Mouse (Mus musculus): ENCODE data around the gene Sntb2.
"Not testable (repeated sequence)": the region's sequence is repeated elsewhere in the genome, so short reads cannot be mapped to it uniquely, and the experiment has no call there.

Gene Sntb2

DNA sequence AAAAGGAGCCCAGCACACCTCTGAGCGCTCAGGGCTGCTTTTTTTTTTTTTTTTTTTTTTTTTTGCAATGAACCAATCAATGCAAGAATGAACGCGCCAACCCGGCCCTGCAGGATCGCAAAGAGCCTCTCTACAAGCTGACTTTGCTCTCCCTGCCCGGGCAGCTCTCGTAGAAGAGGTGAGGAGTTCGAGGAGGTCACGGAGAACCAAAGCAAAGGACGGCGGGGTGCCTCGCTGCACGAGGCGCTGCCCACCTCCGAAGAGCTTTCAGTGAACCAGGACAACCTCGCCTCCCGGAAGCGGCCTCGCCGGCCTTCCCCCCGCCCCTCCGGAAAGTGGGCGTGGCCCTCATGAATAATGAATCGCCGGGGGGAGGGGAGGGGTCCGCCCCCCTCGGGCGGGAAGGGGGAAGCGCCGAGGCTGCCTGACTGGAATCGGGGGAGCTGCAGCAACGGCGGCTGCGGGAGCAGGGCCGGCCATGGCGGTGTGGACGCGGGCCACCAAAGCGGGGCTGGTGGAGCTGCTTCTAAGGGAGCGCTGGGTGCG is at the start of gene Sntb2:
Gene Sntb2, plus strand, starts transcription at position 427 of the 546 bp plus-strand sequence.
- DNase-seq (ENCODE audit: low read depth), result peak; percentile 75

DNA sequence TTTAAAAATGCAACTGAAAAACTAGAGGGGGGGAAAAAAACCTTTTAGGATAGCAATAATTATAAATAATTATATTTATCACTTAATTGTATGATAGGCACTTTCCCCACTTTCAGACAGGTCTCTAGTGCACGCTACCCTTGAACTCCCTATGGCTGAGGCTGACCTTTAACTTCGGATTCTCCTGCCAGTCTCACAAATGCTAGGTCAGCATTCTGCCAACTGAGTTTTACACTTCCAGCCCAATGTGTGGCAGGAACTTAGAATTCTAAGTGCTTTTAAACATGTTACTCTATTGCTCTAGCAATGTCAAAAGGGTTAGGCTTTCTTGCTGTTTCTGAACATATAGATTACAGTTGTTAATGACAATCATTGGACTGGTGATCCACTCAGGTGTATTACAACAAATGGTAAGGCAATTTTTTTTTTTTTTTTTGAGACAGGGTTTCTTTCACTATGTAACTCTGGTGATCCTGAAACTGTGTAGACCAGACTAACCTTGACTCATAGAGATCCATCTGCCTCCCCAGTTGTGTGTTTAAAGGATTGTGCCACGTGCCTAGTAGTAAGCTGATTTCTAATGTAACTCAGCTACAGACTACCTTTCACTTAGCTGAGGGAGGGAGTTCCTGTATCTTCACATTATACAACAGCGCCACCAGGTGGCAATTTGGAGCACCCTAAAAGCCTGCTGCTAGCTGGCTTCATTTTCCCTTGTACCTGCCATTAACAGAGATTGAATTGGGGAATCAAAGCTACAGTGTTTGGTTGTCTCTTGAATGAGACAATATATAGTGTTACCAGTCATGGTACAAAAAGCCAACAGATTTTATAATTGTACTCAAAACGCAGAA is 48.0 kb upstream of the Sntb2 start:
- peak; percentile 54 for DNase-seq (ENCODE audit: low read depth)

DNA sequence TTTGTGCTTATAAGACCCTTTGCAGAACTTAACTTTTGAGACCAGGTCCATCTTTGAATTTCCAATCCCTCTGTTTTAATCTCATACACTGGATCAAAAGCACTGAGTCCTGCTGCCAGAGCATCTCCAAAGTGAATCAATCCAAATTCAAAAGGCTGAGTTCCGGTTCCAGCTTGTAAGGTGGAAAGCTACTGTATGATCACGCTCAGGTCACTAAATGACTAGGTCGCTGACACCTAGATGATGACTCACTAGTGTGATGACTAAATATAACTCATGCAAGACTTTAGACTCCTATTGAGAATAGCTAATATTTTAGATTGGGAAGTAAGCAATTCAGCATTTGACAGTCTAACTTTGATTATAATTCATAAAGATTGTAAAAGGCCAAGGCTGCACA is 46.7 kb upstream of the Sntb2 start:
- DNase-seq (ENCODE audit: low read depth), result no peak

DNA sequence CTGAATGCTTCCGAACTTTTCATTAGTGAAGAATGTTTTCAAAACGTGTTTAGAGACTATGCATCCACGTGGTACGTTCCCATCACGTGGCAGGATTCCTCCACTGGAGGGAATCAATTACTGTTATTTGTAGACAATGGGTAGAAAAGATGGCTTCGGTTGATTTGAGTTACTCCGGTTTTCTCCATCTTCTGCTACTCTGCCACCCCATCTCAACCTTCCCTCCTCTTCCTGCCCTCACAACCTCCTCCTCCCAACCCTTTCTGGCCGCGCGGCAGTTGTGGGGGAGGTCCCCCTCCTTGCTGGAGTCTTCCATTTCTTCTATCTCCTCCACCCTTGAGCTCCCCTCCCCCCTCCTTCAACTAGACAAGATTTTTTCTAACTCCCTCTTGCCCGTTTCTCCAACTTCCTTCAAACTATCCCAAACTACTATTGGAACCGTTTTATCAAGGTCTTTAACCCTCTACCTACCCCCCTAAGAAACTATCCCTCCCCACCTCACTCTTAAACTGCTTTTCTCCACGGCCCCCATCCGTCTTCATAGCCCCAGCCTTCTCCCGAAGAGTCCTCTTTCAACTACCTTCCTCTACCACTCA is 43.2 kb upstream of the Sntb2 start:
- DNase-seq (ENCODE audit: low read depth), result no peak

DNA sequence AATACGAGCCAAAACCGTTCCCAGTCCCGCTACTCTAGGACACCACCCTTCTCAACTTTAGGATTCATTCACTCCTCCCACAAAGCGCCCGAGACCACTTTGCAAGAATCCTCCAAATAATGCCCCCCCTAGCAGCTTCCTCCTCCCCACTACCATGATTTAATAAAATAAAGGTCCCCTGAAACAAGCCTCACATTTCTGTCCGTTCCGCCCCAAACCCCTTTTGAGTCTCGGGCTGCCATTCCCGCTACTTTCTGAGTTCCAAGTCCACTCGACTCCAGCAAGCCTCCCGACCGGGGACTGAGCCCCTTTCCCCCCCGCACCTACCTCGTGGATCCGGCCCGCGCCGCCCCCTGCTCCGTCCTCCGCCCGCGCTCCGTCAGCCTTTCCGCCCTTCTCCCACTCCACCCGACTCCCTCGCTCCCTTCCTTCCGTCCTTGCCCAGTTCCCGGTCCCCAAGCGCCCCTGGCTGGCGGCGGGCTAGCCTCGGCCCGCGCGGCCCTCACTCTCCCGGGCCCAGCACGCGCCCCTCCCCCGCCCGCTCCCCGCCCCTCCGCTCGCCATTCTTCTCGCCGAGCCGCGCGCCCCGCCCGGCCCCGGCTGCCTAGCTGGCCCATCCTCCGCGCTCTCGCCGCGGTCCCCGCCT is 42.6 kb upstream of the Sntb2 start:
- DNase-seq (ENCODE audit: low read depth), result no peak

DNA sequence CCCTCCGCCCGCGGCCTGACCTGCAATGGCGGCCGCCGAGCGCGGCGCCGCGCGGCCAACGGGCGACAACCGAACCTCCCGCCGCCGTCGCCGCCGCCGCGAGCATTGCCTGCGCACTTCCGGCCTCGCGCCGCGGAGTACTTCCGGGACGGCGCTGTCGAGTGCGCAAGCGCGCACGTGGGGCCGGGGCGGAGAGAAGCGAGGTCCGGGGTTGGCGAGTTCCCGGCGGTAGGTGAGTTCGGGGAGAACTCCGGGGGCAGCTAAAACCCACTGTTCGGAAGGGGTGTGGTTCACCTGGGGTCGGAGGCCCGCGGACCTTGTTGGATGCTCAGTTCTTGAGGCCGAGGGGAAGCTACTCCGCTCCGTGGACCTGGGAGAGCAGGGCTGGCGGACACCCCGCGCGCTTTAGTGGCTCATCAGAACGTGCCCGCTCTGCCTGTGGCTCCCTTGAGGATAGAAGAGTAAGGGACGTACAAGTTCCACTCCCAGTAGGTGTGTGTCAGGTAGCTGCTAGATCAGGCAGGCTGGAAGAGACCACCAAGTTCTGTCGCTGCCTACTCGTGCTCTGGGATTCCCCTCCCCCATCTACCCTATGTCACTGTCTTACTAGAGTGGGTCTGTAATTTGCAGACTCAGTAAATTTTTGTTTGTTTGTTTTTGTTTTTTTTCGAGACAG is 41.9 kb upstream of the Sntb2 start, which contains the start of gene Utp4:
Gene Utp4, plus strand, starts transcription at position 156 of the 676 bp plus-strand sequence.
- DNase-seq (ENCODE audit: low read depth), result peak; percentile 38

DNA sequence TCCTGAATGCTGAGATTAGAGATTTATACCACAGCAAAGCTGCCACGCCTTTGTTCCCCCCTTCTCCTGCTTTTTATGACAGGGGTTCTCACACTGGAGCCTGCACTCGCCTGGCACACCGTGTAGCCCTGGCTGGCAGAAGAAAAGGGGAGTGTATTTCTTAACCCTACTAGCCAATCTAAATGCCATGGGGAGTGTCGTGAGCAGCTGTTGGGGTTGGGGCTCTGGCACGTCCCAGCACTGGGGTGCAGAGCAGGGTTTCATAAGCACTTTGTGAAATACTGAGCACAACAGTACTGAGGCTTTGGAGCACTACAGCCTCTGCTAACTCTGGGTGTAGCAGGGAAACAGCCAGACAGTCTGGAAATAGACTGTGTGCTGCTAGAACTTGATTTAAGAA is 36.1 kb upstream of the Sntb2 start:
- no peak for DNase-seq (ENCODE audit: low read depth)

DNA sequence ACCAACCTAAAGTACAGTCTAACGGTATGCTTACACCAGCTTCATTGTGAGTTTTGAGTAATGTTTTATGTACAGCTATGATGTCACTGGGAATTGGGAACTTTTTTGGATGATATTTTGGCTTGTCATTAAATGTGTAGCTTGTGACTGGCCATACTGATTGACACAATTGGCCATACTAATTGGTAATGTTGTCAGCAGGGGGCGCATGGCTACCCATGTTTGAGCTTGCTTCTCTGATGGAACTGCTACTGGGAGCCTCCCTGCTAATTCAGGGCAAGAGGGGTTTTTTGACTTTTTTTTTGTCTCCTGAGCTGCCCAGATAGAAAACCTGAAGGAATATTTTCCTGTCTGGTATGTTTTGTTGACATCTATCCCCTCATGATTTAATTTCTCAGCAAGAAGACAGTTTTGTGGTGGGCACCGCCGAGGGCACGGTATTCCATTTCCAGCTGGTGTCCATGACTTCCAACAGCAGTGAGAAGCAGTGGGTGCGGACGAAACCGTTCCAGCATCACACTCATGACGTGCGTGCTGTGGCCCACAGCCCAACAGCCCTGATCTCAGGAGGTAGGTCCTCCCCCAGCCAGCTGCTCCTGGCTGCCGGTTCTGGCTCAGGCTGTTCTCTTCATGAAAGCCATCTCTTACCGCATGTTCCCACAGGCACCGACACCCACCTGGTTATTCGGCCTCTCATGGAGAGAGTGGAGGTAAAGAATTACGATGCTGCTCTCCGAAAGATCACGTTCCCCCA is 29.6 kb upstream of the Sntb2 start:
- DNase-seq (ENCODE audit: low read depth), result peak; percentile 40

DNA sequence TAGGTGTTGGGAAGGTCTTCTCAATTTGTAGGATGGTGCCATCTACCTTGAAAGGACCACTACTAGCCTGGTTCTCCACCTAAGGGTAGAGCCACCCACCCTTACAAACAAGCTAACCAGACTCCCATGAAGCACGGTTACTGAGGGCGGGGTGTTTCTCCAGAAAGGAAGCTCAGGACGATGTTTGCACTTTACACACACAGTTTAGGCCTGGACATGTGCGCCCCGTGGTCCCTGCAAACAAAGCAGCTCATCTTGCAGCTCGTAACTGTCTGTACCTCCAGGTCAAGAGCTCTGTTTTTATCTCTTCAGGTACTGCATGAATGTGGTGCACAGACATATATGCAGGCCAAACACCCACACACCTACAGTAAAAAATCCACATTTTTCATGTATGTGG is 28.9 kb upstream of the Sntb2 start:
- no peak for DNase-seq (ENCODE audit: low read depth)

DNA sequence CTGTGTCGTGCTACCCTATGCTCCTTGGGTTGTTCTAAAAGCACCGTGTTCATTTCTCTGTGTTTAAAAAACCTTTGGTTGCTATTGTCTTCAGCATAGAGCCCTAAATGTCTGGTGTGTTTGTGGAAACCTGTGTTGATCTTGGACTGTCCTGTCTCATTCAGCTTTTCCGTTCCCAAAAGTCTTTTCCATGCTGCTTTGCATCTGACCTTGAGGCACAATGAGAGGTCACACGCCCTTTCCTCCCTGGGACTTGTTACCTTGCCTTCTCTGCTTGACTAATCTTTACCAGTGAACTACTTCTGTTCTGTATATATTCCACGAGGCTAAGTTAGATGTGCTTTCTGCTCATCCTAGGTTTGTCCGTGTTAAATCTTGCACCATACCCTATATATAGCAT is 28.1 kb upstream of the Sntb2 start:
- no peak for DNase-seq (ENCODE audit: low read depth)

DNA sequence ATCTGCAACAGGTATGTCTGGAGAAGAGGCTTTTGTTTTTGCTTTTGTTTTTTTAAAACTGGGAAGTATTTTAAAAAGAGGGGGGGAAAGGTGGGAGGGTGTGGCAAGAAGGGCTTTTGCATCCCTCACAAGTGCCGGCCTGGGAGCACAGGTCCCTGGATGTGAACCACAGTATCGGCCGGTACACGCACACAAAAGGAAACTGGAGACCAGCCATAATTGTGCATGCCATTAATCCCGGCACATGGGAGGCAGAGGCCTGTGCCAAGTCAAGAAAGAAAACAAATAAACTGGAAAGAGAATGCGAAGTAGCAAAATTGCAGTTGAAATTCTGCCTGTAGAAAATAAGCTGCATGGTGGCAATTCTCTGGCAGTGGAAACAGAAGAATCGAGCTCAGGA is 27.3 kb upstream of the Sntb2 start:
- DNase-seq (ENCODE audit: low read depth), result no peak

DNA sequence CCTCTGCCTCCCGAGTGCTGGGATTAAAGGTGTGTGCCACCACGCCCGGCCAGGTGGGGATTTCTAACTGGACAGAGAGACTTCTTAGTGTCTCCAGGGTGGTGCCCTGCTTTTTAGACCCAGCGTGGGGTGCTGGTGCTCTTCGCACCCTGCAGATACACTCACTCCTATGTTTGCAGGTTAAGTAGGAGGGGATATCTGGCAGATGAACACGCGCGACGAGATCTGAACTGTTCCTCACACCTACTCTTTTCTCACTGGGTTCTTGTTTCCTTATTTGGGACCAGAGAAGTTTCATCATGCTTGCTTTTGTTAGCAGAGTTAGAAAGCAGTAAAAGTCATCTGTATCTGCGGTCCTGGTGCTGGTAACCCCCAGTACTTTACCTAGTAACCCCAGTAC is 21.9 kb upstream of the Sntb2 start:
- no peak for DNase-seq (ENCODE audit: low read depth)

DNA sequence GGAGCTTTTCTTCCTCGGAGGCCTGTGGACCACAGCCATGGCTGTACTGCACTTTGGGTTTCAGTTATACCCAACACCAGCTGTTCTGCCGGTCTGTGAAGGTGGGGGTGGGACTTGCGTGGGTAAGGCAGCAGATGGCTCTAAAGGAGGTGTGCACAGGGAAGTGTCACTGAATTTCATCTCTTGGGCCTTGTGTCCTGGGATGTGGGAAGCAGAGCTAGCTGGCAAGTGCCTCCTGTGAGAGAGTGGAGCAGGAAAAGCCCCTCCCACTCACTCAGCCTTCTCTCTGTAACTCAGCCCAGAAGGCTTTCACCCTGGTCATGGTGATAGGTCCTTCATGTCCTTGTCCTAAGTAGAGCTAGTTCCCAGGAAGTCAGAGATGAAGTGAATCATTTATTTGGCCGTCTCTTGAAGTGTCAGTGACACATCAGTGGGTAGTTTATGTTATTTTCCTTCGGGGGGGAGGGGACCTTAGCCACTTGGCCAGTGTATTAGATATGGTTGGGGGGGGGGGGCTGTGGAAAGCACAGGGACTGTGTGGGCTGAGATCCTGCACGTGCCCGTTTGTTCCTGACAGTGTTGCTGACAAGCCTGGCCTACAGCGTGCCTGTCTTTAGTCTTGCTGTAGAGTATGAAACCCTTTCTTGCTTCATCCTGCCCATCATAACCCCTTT is 15.7 kb upstream of the Sntb2 start:
- DNase-seq (ENCODE audit: low read depth), result no peak

DNA sequence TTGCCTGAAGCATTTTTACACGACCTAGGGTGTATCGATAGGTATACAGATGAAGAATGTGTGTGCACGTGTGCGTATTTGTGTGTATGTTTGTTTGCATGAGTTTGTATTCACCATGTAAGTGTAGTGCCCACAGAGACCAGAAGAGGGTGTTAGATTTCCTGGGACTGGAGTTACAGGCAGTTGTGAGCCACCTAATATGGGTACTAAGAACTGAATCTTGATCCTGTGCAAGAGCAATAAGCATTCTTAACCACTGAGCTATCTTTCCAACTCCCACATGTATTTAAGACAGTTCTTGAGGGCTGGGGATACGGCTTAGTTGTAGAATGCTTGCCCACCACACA is 15.2 kb upstream of the Sntb2 start:
- no peak for DNase-seq (ENCODE audit: low read depth)

DNA sequence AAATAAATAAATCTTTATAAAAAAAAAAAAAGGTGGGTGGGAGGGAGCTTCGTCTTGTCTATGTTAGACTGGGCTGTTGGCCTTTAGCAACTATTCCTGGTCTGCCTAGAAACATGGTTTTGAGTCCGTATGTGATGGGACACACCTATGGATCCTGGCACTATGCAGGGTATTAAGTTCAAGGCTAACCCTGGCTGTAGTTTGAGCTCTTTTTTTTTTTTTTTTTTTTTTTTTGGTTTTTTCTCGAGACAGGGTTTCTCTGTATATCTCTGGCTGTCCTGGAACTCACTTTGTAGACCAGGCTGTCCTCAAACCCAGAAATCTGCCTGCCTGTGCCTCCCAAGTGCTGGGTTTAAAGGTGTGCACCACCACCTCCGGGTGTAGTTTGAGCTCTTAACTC is 11.5 kb upstream of the Sntb2 start:
- no peak for DNase-seq (ENCODE audit: low read depth)

DNA sequence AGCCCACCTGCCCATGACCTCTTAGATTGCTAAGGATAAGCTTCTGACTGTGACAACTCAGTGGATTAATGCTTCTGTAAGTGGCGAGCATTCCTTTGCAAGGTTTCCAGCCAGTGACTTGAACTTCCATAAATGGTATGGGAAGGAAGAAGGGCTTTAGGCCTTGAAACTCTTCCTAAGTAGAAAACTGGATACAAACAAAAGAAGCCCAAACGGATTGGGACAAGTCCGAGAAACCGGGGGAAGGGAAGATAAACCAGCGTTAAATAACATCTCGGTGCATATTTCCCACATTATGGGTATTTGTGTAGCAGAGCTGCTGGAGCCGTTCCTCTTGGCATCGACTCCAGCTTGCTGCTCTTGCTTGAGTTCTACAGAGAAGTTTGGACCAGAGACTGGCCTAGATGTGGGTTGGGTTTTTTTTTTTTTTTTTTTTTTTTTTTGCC is 10.6 kb upstream of the Sntb2 start:
- DNase-seq (ENCODE audit: low read depth), result peak; percentile 96

DNA sequence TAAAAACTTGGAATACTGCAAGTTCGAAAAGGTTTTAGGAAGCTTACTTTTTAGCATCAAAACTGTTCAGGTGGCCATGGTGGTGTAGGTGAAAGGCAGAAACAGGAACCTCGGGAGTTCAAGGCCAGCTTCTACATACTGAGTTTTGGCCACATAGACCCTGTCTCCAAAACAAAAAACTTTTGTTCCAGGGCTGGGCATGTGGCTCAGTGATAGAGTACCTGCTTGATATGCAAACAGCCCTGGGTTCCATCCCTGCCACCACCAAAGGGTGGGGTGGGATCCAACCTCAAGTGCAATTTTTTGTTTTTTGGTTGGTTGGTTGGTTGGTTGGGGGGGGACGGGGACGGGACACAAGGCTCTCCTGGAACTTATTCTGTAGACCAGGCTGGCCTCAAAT is 10.1 kb upstream of the Sntb2 start:
- DNase-seq (ENCODE audit: low read depth), result no peak

DNA sequence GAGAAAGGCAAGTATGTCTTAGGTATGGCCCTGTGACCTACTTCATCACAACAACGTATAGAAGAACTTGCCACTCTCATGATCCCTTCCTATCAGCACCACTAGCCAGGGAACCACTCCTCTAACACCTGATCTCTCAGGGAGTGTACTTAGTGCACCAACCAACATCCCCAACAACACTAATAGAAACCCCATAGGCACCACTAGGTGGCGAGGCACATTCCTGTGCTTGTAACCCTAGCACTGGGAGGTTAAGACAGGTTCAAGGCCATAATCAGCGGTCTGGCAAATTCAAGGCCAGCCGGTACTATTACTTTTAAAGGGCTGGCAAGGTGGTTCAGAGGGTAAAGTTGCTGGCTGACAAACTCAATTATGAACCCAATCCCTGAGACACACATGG is 8.3 kb upstream of the Sntb2 start:
- no peak for DNase-seq (ENCODE audit: low read depth)

DNA sequence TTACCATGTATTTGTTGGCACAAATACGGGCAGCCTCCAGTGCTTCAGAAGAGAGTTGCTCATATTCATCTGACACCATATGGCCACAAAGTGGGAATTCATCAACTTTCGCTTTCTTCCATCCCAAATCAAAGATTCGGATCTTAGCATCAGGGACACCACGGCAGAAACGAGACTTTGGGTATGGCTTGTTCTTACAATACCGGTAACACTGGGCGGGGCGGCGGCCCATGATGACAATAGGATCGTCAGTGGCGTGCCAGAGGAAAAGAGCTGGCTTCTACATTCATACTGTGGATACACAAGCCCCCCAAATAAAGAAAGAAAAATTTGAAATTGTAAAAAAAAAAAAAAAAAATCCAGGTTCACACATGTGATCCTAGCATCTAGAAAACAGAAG is 7.4 kb upstream of the Sntb2 start:
- DNase-seq (ENCODE audit: low read depth), result not testable (repeated sequence)

DNA sequence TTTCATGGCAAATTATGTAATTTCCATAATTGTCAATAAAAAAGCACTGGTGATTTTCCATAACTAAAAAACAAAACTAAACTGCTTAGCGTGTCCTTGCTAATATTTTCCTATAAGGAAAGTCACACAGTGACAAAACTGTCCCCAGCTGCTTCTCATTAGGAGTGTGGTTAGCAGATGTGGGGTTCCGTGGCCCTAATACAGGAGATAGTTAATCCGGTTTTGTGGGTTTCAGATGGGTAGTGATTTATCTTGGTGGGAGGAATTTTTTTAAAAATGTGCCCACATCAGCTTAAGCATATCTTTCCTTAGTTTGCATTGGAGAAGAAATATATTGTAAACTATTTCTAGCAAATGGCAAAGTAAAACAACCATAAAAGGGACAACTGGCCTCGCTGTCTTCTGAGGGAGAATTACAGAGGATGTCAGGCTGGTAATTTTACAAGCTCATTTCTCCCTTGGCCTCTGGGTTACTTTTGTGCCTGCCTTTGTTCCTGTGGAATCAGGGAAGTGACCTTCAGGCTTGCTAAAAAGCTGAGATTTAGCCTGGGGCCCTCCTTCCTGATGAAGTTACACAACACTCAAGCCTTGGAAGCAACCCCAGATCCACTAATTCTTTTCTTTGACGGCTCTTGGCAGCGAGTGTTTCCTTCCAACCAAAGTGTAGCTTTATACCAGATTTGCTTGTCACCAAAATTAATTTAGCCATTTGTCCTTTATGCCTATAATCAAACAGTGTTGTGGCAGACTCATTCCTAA is 6.2 kb upstream of the Sntb2 start:
- peak; percentile 92 for DNase-seq (ENCODE audit: low read depth)

Data from fibroblast of lung, adult 2 months (primary cell).